Mouse (Mus musculus) erythroblast, embryonic 14.5 days (primary cell): ENCODE data around the gene Atg4d.

ENCODE experiments used
- GATA1 ChIP-seq: IDR thresholded peaks from 2 replicates; pipeline ENCODE4 v1.6.1; 2012; ENCODE audit warnings: low read length, inconsistent platforms, mixed read lengths
- TAL1 ChIP-seq: IDR thresholded peaks from 3 replicates; pipeline ENCODE4 v1.6.1; 2012; ENCODE audit warnings: low read length, inconsistent platforms, mixed read lengths

- TF ChIP-seq GATA1: no peak
- TF ChIP-seq TAL1: no peak
Measured at GRCm38 (mm10) chr9:21273094-21273493, 8.0 kb downstream of the Atg4d start.
